Mouse (Mus musculus) myocyte (in vitro differentiated cells): Measurements from ENCODE around the gene Sdk2.

Source experiments
- CEBPB ChIP-seq: IDR thresholded peaks from 2 replicates; pipeline ENCODE4 v1.6.1; 2011; ENCODE audit warnings: mild to moderate bottlenecking, moderate library complexity; ENCODE audit not compliant: poor library complexity, insufficient read depth, severe bottlenecking
- POLR2A ChIP-seq: IDR thresholded peaks from one replicate; pipeline ENCODE4 v1.6.1; 2011; ENCODE audit warnings: low read depth, mild to moderate bottlenecking, control low read depth, moderate library complexity; ENCODE audit not compliant: insufficient read length
- USF1 ChIP-seq: IDR thresholded peaks from one replicate; pipeline ENCODE4 v1.6.1; 2011; ENCODE audit warnings: low read depth, mild to moderate bottlenecking, control low read depth, moderate library complexity

- TF ChIP-seq CEBPB (no peak), POLR2A (no peak), USF1 (no peak)
Observed at GRCm38 (mm10) chr11:113806382-113807077, 260.3 kb downstream of the Sdk2 start.
